Mouse (Mus musculus) cortical plate, adult 2 months (tissue): ENCODE data around the gene Fut11. TPM values are rescaled to one million over a fixed set of nuclear protein-coding genes. Genes with fewer than 3 reads are reported as not detected.

Source experiments
- H3K27ac ChIP-seq: fragments of 200-500 bp; 2 replicates; pipeline ENCODE4 v1.5.1; 2012; ENCODE audit warnings: low read length, control low read depth, inconsistent platforms; ENCODE audit not compliant: insufficient read depth
- H3K4me1 ChIP-seq: fragments of 200-500 bp; 2 replicates; pipeline ENCODE4 v1.6.1; 2011; ENCODE audit warnings: low read length; ENCODE audit not compliant: control insufficient read depth, insufficient read depth
- H3K4me3 ChIP-seq: fragments of 200-500 bp; 2 replicates; pipeline ENCODE4 v1.5.1; 2011; ENCODE audit warnings: mild to moderate bottlenecking, low read length, control low read depth; ENCODE audit not compliant: insufficient read depth
- CTCF ChIP-seq: fragments of 200-500 bp; IDR thresholded peaks from 2 replicates; pipeline ENCODE4 v1.5.1; 2011; ENCODE audit warnings: mild to moderate bottlenecking, control low read depth, low read length; ENCODE audit not compliant: insufficient read depth; ENCODE audit errors: extremely low read depth
- POLR2A ChIP-seq: fragments of 200-500 bp; IDR thresholded peaks from 2 replicates; pipeline ENCODE4 v1.6.1; 2011; ENCODE audit warnings: mild to moderate bottlenecking, low read length, control low read depth; ENCODE audit not compliant: insufficient read depth; ENCODE audit errors: extremely low read depth
- polyA plus RNA-seq: library from polyadenylated mRNA; depleted of rRNA; stranded (reverse); fragments of >200 nt; gene quantifications from 2 replicates; pipeline ENCODE4 v1.2.3, GENCODE M21; 2012

The Fut11 gene
- polyA plus RNA-seq, 1 experiment, result 14.9 TPM

- Histone ChIP-seq H3K4me1 (no peaks in the 10 kb centered on the region), H3K4me3 (no peak overlapping the region), H3K27ac (no peak overlapping the region)
- TF ChIP-seq POLR2A, result no peak
- no peak for TF ChIP-seq CTCF
Observed at GRCm38 (mm10) chr14:20658902-20659301, 35.9 kb upstream of the Fut11 start.

GRCm38 (mm10) chr14:20659687-20660086 is 35.1 kb upstream of the Fut11 start:
- Histone ChIP-seq H3K4me3 (no peak overlapping the region), H3K4me1 (no peaks in the 10 kb centered on the region), H3K27ac (no peak overlapping the region)
- TF ChIP-seq POLR2A (no peak), CTCF (no peak)

DNA sequence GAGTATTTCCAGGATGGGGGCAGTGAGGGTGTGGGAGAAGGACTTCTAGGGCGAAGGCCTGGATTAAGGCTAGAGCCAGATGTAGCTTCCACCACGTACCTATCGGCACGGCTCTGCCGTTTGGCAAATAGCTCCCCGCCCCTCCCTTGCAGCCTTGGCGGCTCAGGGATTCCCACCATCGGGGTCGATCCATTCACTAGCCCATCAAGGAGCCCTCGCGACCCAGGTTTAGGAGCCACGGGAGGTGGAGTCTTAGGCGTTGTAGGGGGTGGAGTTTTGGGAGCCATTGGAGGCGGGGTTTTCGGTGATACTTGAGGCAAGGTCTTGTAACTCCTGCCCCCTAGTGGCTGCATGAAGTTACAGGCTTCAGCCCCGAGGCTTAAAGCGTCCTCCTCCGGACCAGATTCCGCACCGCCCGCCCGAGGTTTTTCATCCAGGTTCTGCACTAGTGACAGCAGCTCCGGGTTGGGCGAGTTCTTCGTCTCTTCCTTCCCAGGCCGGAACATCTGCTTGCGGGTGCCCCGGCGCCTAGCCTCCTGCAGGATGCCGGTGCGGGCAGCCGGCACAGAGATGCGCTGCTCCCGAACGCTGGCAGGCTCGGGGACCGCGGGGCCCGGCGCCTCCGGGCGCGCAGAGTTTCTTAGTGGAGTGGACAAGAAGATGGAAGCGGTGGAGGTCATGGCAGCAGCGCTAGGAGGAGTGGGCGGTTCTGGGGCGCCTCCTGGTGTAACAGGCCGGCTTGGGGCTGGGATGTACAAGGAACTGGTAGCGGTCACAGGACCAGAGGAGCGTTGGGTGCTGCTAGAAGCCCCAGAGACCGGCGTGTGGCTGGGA is 33.7 kb upstream of the Fut11 start:
- Histone ChIP-seq H3K4me3 (peak overlapping the region; percentile 41), H3K27ac (peak overlapping the region; percentile 58), H3K4me1 (no peaks in the 10 kb centered on the region)
- TF ChIP-seq CTCF (peak; percentile 81), POLR2A (peak; percentile 79)

- TF ChIP-seq POLR2A (no peak), CTCF (no peak)
- Histone ChIP-seq H3K4me1 (no peaks in the 10 kb centered on the region), H3K4me3 (peak overlapping the region; percentile 41), H3K27ac (no peak overlapping the region)
Observed at GRCm38 (mm10) chr14:20661661-20662331, 33.0 kb upstream of the Fut11 start.

- Histone ChIP-seq H3K27ac (no peak overlapping the region), H3K4me1 (no peaks in the 10 kb centered on the region), H3K4me3 (no peak overlapping the region; the same call in 1 of the 2 replicates)
- TF ChIP-seq CTCF (no peak), POLR2A (no peak)
Observed at GRCm38 (mm10) chr14:20662740-20663139, 32.0 kb upstream of the Fut11 start.

DNA sequence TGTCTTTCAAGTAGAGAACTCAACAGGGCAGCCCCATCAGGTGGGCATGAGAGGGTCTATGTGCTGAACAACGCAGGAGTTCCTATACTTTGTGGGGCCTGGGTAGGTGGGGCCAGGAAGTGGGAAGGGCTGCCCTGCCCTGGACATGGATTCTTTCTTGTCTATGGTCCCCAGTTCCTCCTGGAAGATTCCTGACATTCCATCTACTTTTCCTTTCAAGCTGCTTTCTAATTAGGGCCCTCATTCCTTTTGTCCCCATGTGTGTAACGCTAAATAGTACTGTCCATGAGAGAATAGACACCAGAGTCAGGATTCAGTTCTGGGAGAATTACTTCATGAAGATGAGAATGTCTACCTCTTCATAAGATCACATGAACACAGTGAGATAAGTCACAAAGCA is 31.2 kb upstream of the Fut11 start:
- Histone ChIP-seq H3K4me3 (no peak overlapping the region), H3K4me1 (no peaks in the 10 kb centered on the region), H3K27ac (no peak overlapping the region)
- TF ChIP-seq POLR2A (no peak), CTCF (no peak)

GRCm38 (mm10) chr14:20664436-20664835 is 30.3 kb upstream of the Fut11 start:
- no peak for TF ChIP-seq POLR2A
- TF ChIP-seq CTCF, result no peak
- H3K4me1 ChIP-seq, result no peaks in the 10 kb centered on the region
- no peak overlapping the region for H3K27ac ChIP-seq

GRCm38 (mm10) chr14:20667469-20667868 is 27.3 kb upstream of the Fut11 start:
- H3K4me1 ChIP-seq, result no peaks in the 10 kb centered on the region
- no peak overlapping the region for H3K27ac ChIP-seq
- no peak for TF ChIP-seq POLR2A
- no peak for TF ChIP-seq CTCF
- H3K4me3 ChIP-seq, result no peak overlapping the region

More at GRCm38 (mm10) chr14:20664436-20664835, 30.3 kb upstream of the Fut11 start:
- no peak overlapping the region for H3K4me3 ChIP-seq

- H3K27ac ChIP-seq, result no peak within 1 kb of the TSS
- no peak within 1 kb of the TSS for H3K4me3 ChIP-seq
- no peaks in the 10 kb centered on the region for H3K4me1 ChIP-seq
- TF ChIP-seq CTCF (no peak), POLR2A (no peak)
Observed at GRCm38 (mm10) chr14:20668154-20668810, 26.5 kb upstream of the Fut11 start, which contains the start of gene Synpo2l. Gene Synpo2l (minus strand): TSS chr14:20668354.

DNA sequence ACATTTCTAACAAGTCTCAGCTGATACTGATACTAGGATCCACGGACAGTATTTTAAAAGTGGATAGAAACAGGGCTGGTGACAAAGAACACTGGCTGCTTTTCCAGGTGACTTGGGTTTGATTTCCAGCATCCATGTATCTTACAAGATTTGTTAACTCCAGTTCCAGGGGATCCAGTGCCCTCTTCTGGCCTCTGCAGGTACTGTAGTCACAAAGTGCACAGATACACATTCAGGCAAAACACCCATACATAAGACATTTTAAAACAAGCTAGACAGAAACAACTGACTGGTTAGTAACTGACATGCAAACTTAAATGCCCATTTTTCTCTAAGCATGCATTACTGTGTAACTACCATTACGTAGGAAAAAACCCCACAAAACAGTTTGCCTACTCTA is 21.8 kb upstream of the Fut11 start:
- Histone ChIP-seq H3K4me1 (no peaks in the 10 kb centered on the region), H3K4me3 (no peak overlapping the region), H3K27ac (no peak overlapping the region)
- TF ChIP-seq CTCF (0 out of 2 replicates have a peak, but pooled peaks have one; percentile 9), POLR2A (no peak)
